Mouse (Mus musculus) gastrocnemius, adult 18-20 months (tissue): ENCODE measurements around the gene Cmklr1. TPM values are rescaled to one million over a fixed set of nuclear protein-coding genes. Genes with fewer than 3 reads are reported as not detected.
A peak's percentile ranks its signal among the peaks of the same experiment; 100 is the strongest.

Source experiments
- DNase-seq: peaks from one replicate; pipeline ENCODE4 v3.0.0; 2021; ENCODE audit warnings: low spot score
- long read RNA-seq, 2 experiments: library from polyadenylated mRNA; stranded (forward); transcript quantifications; one replicate each; pipeline ENCODE4 v2.0.0; 2021
- total RNA-seq, 2 experiments: library from RNA; stranded (reverse); gene quantifications; 2 replicates each; pipeline ENCODE4 v1.2.3; 2021

Gene Cmklr1
- 10 to 100 TPM; 12.4 to 14.9 TPM for total RNA-seq
- long read RNA-seq, experiment 1, partial matches to known transcripts: 0 of 1 reads
- long read RNA-seq, experiment 1, other reads (novel, unspliced or antisense): 0 of 1 reads
- long read RNA-seq, experiment 2, partial matches to known transcripts: 0 of 3 reads
- long read RNA-seq, experiment 2, other reads (novel, unspliced or antisense): 3 of 3 reads

- peak; percentile 69 for DNase-seq
Measured at GRCm38 (mm10) chr5:113650035-113650865, at the start of gene Cmklr1. Cmklr1 (minus strand) TSS chr5:113650426.

GRCm38 (mm10) chr5:113694415-113694814 is 44.2 kb upstream of the Cmklr1 start:
- peak; percentile 50 for DNase-seq

GRCm38 (mm10) chr5:113694000-113694399 is 43.8 kb upstream of the Cmklr1 start:
- no peak for DNase-seq

GRCm38 (mm10) chr5:113693196-113693755 is 43.0 kb upstream of the Cmklr1 start:
- DNase-seq: no peak

- DNase-seq: no peak
Measured at GRCm38 (mm10) chr5:113690866-113691265, 40.6 kb upstream of the Cmklr1 start.

GRCm38 (mm10) chr5:113690069-113690548 is 39.9 kb upstream of the Cmklr1 start:
- DNase-seq: no peak

GRCm38 (mm10) chr5:113687514-113687913 is 37.3 kb upstream of the Cmklr1 start:
- DNase-seq: no peak

GRCm38 (mm10) chr5:113685471-113685870 is 35.2 kb upstream of the Cmklr1 start:
- DNase-seq: no peak

- DNase-seq: no peak
Measured at GRCm38 (mm10) chr5:113683246-113683645, 33.0 kb upstream of the Cmklr1 start.

- no peak for DNase-seq
Measured at GRCm38 (mm10) chr5:113682472-113682871, 32.2 kb upstream of the Cmklr1 start.

GRCm38 (mm10) chr5:113681219-113681618 is 31.0 kb upstream of the Cmklr1 start:
- DNase-seq: no peak

GRCm38 (mm10) chr5:113679509-113679908 is 29.3 kb upstream of the Cmklr1 start:
- DNase-seq: no peak

GRCm38 (mm10) chr5:113678743-113679452 is 28.7 kb upstream of the Cmklr1 start:
- no peak for DNase-seq

GRCm38 (mm10) chr5:113677541-113677940 is 27.3 kb upstream of the Cmklr1 start:
- DNase-seq: no peak

- no peak for DNase-seq
Measured at GRCm38 (mm10) chr5:113674851-113675250, 24.6 kb upstream of the Cmklr1 start.

- peak; percentile 62 for DNase-seq
Measured at GRCm38 (mm10) chr5:113672456-113672855, 22.2 kb upstream of the Cmklr1 start.

- no peak for DNase-seq
Measured at GRCm38 (mm10) chr5:113670597-113670996, 20.4 kb upstream of the Cmklr1 start.

GRCm38 (mm10) chr5:113670110-113670509 is 19.9 kb upstream of the Cmklr1 start:
- no peak for DNase-seq

GRCm38 (mm10) chr5:113664629-113665195 is 14.5 kb upstream of the Cmklr1 start:
- peak; percentile 44 for DNase-seq

- no peak for DNase-seq
Measured at GRCm38 (mm10) chr5:113664127-113664526, 13.9 kb upstream of the Cmklr1 start.

- DNase-seq: peak; percentile 90
Measured at GRCm38 (mm10) chr5:113660872-113661271, 10.6 kb upstream of the Cmklr1 start.
